Mouse (Mus musculus): ENCODE data around the gene Fbxo4.

The Fbxo4 gene

GRCm38 (mm10) chr15:3979061-3979848, at the start of gene Fbxo4:
TSS of gene Fbxo4 (minus strand) at chr15:3979573.
- CTCF ChIA-PET: no interaction called here

DNA sequence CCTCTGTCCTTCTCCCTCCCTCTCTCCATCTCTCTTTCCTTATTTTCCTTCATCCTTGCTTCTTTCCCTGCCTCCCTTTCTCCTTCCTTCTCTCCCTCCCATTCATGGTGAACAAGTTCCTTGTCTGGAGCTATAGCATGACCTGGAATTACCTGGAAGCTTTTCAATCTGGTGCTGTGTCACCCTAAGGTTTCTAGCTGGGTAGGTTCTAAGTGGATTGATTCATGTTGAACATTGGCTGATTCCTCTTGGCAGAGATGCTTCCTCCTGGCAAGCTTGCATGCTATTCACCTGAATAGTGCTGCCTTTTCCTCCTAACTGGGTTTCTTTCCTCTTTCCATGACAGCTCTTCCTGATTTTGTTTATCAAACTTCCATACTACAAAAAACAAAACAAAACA, 49.6 kb upstream of the Fbxo4 start:
- CTCF ChIA-PET: no interaction called here

- CTCF ChIA-PET: no interaction called here
Observed at GRCm38 (mm10) chr15:4028411-4028700, 49.0 kb upstream of the Fbxo4 start.

DNA sequence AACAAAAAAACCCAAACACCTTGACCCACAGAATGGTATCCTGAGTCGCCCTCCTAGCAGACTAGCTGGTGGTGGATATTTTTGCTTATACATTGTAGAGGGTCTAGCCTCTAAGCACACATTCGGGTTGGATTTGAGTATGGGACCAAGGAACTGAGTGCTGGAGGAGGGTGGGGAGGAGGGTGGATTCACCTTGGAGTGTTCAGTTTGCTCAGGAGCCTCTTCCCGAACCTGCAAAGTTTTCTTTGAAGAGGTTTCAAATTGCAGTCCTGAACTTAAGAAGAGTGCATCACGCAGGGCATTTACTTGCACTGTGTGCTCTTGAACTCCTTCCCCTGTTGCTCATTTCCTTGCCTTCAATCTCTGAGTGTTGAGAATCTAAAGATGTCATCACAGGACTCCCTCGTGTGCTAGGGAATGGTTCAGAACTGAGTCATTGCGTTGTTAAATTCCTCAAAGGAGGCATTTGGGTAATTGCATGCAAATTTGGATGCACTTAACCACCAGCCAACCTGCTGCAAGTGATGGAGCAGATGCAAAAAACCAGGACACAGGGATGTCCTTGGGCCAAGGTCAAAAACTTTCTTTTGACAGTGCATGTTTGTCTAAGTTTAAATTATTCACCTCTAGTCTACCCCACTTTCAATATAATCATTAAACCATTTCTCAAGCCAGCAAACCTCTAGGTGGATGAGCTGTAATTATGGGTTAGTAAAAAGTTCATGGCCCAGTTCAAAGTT, 48.5 kb upstream of the Fbxo4 start:
- CTCF ChIA-PET: interaction anchor here (0.6 to 0.7 kb wide), 2 partner anchors 15 to 159 kb away, joined by 3 to 4 read pairs; no protein-coding TSS in a partner anchor

DNA sequence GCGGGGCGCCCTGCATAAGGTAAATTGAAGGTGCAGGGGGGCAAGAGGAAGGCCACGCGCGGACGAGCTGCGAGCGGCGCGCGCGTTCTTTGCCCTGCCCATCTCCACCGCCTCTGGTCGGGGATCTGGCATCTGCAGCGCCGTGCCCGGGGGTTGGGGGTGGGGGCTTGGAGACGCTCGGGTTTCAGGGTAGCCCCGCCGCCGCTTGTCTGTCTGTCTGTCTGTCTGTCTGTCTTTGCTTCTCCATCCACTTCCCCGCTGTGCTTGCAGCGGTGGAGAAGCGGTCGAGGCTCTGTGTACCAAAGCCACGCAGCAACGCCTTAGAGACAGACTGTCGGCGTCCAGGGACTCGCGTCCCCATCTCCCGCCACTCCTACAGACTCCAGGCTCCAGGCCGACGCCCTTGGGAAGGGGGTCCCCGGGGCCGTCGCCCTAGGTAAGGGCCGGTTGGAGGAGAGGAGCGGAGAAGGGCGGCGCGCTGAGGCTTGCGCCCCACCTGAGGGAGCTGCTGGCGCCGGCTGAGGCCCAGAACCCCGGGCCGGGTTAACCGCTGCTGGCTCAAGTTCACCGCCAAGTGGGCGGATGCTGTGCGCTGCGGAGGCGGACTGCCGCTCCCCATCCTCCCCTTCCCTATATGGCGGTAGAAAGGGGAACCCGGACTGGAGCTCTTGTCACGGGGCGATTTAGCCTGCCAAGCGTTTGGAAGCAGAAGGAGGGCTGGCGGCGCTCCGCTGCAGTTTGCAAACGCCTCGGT, 47.6 kb upstream of the Fbxo4 start:
- CTCF ChIA-PET: interaction anchor here (0.6 to 0.7 kb wide), 2 partner anchors 15 to 160 kb away, joined by 3 to 4 read pairs; no protein-coding TSS in a partner anchor

DNA sequence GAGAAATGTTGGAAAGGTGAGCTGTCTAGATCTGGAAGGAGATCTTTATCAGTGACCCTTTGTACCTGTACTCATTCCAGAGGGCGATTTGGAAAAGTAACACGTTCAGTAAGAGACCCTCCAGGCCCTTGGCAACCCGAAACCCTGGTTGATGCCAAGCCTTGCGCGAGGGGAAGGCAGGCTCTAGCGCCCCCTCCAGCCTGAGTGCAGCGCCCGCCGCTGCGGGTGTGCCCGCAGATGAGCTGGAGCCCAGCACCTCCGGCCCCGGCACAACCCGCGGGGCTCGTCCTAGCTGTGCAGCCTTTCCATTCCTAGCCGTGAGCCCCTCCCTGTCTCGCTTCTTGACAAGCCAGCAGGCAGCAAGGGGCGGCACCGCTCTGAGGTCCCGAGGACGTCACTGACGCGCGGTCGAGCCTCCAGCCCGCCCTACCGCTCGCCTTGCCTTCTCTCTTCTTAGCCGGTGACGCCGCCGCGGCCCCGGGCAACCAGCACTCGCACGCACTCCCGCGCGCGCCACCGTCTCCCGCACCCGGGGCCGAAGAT, 46.9 kb upstream of the Fbxo4 start, which contains the start of gene Oxct1:
Oxct1 (plus strand) TSS at position 153 of the 543 bp plus-strand sequence.
- CTCF ChIA-PET: no interaction called here

DNA sequence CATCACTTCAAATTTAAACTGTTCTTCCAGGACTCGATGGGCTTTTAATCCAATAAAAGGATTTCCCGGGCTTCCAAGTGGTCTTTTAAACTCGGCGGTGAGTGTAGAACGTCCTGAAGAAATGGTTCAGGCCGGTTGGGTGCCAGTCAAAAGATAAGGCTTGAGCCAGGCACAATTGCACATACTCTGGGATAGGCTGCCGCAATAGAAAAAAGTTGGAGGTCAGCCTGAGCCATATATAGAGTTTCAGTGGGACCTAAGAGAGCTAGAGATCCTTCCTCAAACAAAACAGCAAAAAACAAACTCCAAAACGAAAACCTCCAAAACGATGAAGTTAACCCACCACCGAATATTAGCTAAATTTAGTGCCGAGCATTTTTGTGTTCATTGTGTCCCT, 46.1 kb upstream of the Fbxo4 start:
- CTCF ChIA-PET: no interaction called here

DNA sequence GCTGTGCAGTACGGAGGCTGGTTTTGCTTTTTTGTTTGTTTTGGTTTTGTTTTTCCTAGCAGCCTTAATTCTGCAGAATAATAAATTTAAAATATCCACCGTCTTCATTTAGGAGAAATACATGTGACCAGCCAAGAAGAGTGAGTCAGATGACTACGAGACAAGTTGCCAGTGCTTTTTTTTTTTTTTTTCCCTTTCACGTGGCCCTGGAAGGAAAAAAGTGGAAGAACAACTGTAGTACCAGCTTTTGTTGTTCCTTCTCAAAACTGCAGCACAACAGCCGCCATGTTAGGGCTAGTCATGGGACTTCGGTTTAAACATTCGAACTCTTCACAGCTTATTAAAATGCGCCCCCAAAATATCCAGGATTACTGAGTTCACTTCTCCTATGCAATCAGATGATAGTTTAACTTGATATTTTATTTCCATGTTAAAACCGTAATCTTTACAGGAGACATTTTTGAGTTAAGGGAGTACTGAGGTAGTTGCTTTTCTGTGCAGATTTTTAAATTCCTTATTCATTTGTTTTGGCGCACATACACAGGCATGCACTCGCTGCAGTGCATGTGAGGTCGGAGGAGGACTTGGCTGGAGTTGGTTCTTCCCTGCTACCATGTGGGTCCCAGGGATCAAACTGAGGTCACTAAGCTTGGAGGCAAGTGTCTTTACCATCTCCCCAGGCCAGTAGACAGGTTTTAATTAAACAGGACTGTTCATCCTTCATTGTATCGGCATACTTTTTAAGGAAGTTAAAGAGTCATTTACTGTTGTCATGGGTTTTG, 45.5 kb upstream of the Fbxo4 start:
- CTCF ChIA-PET: interaction anchor here (0.7 kb wide), 1 partner anchor 1208 kb away, joined by 7 read pairs; no protein-coding TSS in a partner anchor

- CTCF ChIA-PET: no interaction called here
Observed at GRCm38 (mm10) chr15:4023747-4024146, 44.4 kb upstream of the Fbxo4 start.

GRCm38 (mm10) chr15:4020711-4021110, 41.3 kb upstream of the Fbxo4 start:
- CTCF ChIA-PET: no interaction called here

DNA sequence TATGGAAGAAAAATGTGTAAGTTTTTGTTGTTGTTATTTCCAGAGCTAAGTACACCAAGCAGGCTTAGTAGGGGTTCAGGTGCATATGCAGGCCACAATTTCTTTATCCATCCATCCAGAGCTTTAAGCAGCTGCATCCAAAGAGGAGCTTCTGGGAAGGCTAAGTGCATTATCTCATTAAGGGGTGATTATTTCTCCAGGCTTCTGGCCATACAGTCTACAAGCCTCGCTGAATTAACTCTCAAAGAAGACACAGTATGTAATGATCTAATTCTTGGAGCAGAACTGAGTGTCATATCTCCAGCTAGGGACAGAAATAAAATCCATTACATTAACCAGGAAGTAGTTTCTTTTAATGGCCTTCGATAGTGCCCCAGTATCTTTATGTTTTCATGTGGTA, 34.5 kb upstream of the Fbxo4 start:
- CTCF ChIA-PET: no interaction called here

DNA sequence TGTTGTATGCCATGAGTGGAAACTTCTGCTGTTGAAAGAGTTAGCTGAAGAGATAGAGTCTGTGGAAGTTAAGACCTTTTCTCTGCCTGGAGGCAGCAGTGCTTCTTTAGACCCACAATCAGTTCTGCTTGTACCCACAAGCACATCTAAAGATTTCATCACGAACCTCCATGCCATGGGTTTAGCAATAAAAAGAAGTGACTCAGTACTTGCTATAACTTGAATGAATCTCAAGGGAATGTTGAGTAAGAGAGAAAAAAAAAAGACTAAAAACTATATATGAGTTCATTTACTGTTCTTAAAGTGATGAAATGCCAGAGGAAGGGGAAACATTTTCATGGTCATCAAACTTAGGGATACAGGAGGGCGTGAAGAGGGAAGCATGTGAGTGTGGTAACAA, 21.2 kb upstream of the Fbxo4 start:
- CTCF ChIA-PET: interaction anchor here (0.7 kb wide), 1 partner anchor 15 kb away, joined by 3 read pairs; no protein-coding TSS in a partner anchor

DNA sequence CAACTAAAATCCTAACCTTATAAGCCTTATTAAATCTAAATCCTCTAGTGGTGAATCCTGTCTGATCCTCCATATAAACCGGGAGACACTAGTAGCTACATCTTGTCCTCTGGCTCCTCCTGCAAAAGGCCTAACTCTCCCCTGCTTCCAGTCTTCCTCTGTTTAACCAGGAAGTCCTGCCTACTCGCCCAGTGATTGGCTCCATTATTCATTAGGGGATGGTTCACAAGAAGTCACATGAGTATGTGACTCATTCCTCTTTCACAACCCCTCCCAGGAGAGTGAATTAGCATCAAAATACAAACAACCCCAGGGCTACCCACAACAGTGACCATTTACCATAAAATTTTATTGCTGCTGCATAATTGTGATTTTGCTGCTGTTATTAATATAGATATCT, 19.8 kb upstream of the Fbxo4 start:
- CTCF ChIA-PET: no interaction called here

DNA sequence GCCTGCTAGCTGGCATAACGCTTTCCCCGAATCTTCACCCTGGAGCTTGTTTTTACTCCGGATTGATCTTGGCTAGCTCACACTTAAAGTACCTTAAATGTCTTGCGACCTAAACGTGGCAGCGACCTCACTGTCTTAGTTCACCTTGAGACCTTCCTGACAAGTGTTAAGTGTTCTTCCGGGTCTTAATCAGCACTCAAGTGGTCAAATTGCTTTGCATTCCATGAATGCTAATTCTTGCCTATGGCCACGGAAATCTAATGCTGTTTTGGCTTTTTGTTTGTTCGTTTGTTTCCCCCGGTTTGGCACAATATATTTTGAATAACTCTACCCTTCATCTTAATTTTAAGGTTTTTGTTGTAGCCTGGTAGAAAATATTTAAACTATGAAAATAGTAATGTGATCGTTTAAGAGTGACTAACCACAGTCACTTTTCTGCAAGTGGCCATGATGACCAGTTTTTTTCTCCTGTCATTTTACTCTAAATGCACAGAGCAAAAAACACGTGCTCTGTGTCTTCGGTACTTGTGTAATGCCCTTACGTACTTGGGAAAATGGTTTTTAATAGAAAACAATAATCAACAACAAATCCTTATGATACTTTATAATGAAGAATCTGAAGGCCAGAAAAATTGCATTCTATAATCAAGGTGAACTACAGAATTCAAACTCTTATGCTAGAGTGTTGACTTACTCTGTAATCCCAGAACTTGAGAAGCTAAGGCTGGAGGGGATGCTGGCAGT, 17.1 kb upstream of the Fbxo4 start:
- CTCF ChIA-PET: no interaction called here

DNA sequence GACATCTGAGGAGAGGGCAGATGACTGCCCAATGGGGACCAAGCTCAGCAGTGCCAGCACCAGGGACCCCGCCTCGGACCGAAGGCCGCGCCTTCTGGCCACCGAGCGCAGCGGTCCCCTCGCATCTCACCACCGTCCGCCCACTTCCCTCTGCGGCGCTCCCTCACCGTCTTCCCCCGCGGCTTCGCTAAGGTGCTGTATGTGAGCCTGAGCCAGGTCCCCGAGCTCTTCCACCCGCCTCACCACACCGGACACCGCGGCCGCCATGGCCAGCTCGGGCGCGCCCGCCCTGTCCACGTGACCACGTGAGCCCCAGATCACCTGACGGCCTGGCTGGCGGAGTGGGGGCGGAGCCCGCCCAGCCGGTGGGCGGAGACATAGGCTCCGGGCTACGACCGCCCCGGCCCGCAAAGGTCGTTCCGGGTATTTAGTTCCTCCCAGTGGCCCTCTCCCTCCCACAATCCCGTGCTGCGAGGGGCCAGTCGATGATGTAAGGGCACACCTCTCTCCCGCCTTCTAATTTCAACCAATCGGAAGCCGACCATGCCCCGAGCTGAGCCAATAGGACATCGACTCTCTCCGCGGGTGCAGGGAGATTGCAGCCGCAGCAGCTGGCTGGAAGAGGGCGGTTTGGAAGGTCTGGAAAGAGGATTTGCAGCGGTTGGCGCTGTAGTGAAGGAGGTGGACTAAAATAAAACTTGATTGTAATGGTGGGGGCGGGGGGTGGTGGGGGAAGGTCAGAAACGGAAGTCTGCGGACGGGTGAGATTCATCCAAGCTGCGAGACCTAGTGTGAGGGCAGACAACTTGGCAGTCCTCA, 16.3 kb upstream of the Fbxo4 start, which contains the start of gene AW549877:
AW549877 (minus strand) TSS at position 297 of the 819 bp plus-strand sequence.
- CTCF ChIA-PET: interaction anchor here (1.2 kb wide), 1 partner anchor 1112 kb away, joined by 10 read pairs; no protein-coding TSS in a partner anchor

- CTCF ChIA-PET: interaction anchor here (1.2 kb wide), 1 partner anchor 1112 kb away, joined by 10 read pairs; no protein-coding TSS in a partner anchor
Observed at GRCm38 (mm10) chr15:3994852-3995447, 15.6 kb upstream of the Fbxo4 start.

DNA sequence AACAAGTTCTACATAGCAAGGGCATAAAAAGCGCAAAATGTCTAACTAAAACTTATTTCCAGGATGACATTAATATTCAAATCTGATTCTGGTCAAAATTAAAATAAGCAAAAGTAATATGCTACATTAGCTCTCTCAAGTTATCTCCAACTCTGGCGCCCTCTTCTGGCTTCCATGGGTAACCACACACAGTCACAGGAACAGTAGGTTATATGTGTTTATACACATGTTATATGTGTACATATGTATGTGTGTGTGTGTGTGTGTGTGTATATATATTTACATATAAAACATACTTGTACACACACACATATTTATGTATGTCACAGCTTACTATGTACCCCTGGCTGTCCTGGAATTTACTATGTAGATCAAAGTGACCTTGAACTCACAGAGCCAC, 8.6 kb upstream of the Fbxo4 start:
- CTCF ChIA-PET: no interaction called here

GRCm38 (mm10) chr15:3984876-3985275, 5.5 kb upstream of the Fbxo4 start:
- CTCF ChIA-PET: no interaction called here

DNA sequence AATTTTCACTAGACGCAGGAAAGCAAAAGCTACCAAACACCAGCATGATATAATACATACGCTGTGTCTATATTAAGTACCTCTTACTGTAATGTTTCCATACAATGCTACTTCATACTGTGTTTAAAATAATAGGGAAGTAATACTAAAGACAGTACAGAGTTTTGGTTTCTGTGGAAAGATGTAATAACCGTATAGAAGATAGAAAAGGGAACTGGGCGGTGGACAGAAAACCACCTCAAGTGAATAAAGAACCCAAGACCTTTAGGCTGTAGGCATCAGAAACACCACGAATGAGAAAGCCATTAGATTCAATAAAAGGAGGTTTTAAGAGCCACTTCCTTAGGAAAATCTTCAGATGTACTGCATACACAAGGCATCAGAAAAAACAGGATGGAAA, 3.4 kb upstream of the Fbxo4 start:
- CTCF ChIA-PET: no interaction called here

Measured in spleen, embryonic (tissue).